Mouse (Mus musculus): Measurements from ENCODE around the gene Slc44a4. TPM values are rescaled to one million over a fixed set of nuclear protein-coding genes. Genes with fewer than 3 reads are reported as not detected.

Gene Slc44a4
- total RNA-seq, 2 experiments from 2014 or later: 0.55 to 0.66 TPM

- no peak for DNase-seq (ENCODE audit: low spot score in 2 of 2)
- intact Hi-C loops (cut with DNase I): loop anchor here (5.0 kb wide), 1 partner anchor 127 kb away; the partner anchor contains the start of genes Nelfe and Skiv2l
Observed at GRCm38 (mm10) chr17:34979631-34980030, 65.4 kb downstream of the Slc44a4 start.

Other genes with a start within 250 kb of the Slc44a4 start
- 1 to 10 TPM; 1.2 to 1.6 TPM for gene Tnxb, start 243.9 kb upstream of the Slc44a4 start, total RNA-seq (2021)
- 10 to 100 TPM in 1 of 2 experiments, 1 to 10 TPM in 1; 7.6 to 10.3 TPM for gene C4b, start 170.6 kb upstream of the Slc44a4 start, total RNA-seq (2021)
- gene Cyp21a1, start 109.9 kb upstream of the Slc44a4 start, total RNA-seq (2021): not detected
- 10 to 100 TPM; 52.2 to 57.6 TPM for gene Stk19, start 77.5 kb upstream of the Slc44a4 start, total RNA-seq (2021)
- gene Dxo, start 77.4 kb upstream of the Slc44a4 start, total RNA-seq (2021): 10 to 100 TPM; 35.9 to 37.1 TPM
- gene Skiv2l, start 64.3 kb upstream of the Slc44a4 start, total RNA-seq (2021): 10 to 100 TPM; 64.0 to 65.9 TPM
- gene Nelfe, start 64.1 kb upstream of the Slc44a4 start, total RNA-seq (2021): 10 to 100 TPM; 30.9 to 37.9 TPM
- gene Cfb, start 51.9 kb upstream of the Slc44a4 start, total RNA-seq (2021): under 1 TPM in 1 of 2 experiments, not detected in 1; 0.30 TPM
- 1 to 10 TPM; 6.9 to 7.3 TPM for gene Zbtb12, start 35.0 kb upstream of the Slc44a4 start, total RNA-seq (2021)
- not detected for gene Gm20547, start 32.4 kb upstream of the Slc44a4 start, total RNA-seq (2021)
- gene C2, start 16.2 kb upstream of the Slc44a4 start, total RNA-seq (2021): 1 to 10 TPM; 1.5 to 3.6 TPM
- 100 to 1,000 TPM; 166 to 167 TPM for gene Ehmt2, start 16.0 kb upstream of the Slc44a4 start, total RNA-seq (2021)
- gene Neu1, start 16.8 kb downstream of the Slc44a4 start, total RNA-seq (2021): 10 to 100 TPM; 42.9 to 44.0 TPM
- 10 to 100 TPM in 1 of 2 experiments, 1 to 10 TPM in 1; 9.9 to 15.0 TPM for gene Hspa1b, start 44.8 kb downstream of the Slc44a4 start, total RNA-seq (2021)
- gene Gm20481, start 55.4 kb downstream of the Slc44a4 start, total RNA-seq (2021): not detected
- gene Hspa1a, start 57.7 kb downstream of the Slc44a4 start, total RNA-seq (2021): 10 to 100 TPM; 10.8 to 12.6 TPM
- gene Hspa1l, start 58.2 kb downstream of the Slc44a4 start, total RNA-seq (2021): under 1 TPM; 0.27 to 0.34 TPM
- gene Lsm2, start 67.4 kb downstream of the Slc44a4 start, total RNA-seq (2021): 10 to 100 TPM; 17.3 to 18.0 TPM
- 10 to 100 TPM; 38.0 to 44.7 TPM for gene Vars, start 86.5 kb downstream of the Slc44a4 start, total RNA-seq (2021)
- gene Vwa7, start 102.1 kb downstream of the Slc44a4 start, total RNA-seq (2021): under 1 TPM; 0.30 to 0.37 TPM
- under 1 TPM; 0.60 to 0.83 TPM for gene Sapcd1, start 113.5 kb downstream of the Slc44a4 start, total RNA-seq (2021)
- gene Msh5, start 132.3 kb downstream of the Slc44a4 start, total RNA-seq (2021): under 1 TPM; 0.76 to 0.96 TPM
- 10 to 100 TPM in 1 of 2 experiments, 1 to 10 TPM in 1; 9.9 to 11.6 TPM for gene Clic1, start 135.5 kb downstream of the Slc44a4 start, total RNA-seq (2021)
- 10 to 100 TPM; 12.1 to 12.5 TPM for gene Ddah2, start 144.6 kb downstream of the Slc44a4 start, total RNA-seq (2021)
- not detected for gene Ly6g6c, start 150.9 kb downstream of the Slc44a4 start, total RNA-seq (2021)
- not detected for gene Mpig6b, start 151.7 kb downstream of the Slc44a4 start, total RNA-seq (2021)
- 1 to 10 TPM; 2.4 to 2.7 TPM for gene Ly6g6e, start 162.4 kb downstream of the Slc44a4 start, total RNA-seq (2021)
- 1 to 10 TPM in 1 of 2 experiments, under 1 TPM in 1; 0.69 to 1.9 TPM for gene Ly6g6d, start 163.6 kb downstream of the Slc44a4 start, total RNA-seq (2021)
- gene Ly6g6f, start 171.1 kb downstream of the Slc44a4 start, total RNA-seq (2021): not detected
- 100 to 1,000 TPM; 107 to 109 TPM for gene Abhd16a, start 174.8 kb downstream of the Slc44a4 start, total RNA-seq (2021)
- not detected for gene Ly6g5c, start 193.8 kb downstream of the Slc44a4 start, total RNA-seq (2021)
- under 1 TPM; 0.69 to 0.94 TPM for gene Ly6g5b, start 201.0 kb downstream of the Slc44a4 start, total RNA-seq (2021)
- 10 to 100 TPM; 13.1 to 15.2 TPM for gene Gpank1, start 207.0 kb downstream of the Slc44a4 start, total RNA-seq (2021)
- 100 to 1,000 TPM; 183 to 185 TPM for gene Csnk2b, start 207.6 kb downstream of the Slc44a4 start, total RNA-seq (2021)
- gene D17H6S53E, start 211.9 kb downstream of the Slc44a4 start, total RNA-seq (2021): 10 to 100 TPM; 24.1 to 29.8 TPM
- not detected for gene Apom, start 217.6 kb downstream of the Slc44a4 start, total RNA-seq (2021)
- gene Bag6, start 220.7 kb downstream of the Slc44a4 start, total RNA-seq (2021): 100 to 1,000 TPM; 286 to 292 TPM

Data from left cerebral cortex, postnatal 25 days (tissue).